Mouse (Mus musculus) cerebellum, postnatal 25 days (tissue): ENCODE data around the gene Rplp0.

ENCODE experiments used
- DNase-seq, 2 experiments: peaks; one replicate each; pipeline ENCODE4 v3.0.0; 2021; ENCODE audit warnings: mixed read lengths in 2 of 2

Gene Rplp0

DNA sequence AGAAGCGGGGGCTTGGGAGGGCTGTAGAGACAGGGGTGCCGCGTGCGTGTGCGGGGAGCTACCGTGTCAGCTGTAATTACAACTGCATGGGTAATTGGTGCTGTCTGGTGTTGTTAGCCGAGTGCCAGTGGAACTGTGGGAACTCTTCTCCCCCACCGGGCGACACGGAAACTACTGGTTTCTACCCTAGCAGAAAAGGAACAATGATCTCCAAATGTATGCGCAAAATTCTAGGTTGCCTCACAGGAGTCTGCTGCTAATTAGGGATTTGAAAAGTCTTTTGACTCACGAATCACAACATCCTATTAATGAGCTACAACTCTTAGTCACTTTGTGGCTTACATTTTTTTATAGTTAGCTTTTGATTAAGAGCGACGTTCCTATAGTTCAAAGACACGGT, 26.9 kb downstream of the Rplp0 start:
- no peak for DNase-seq

DNA sequence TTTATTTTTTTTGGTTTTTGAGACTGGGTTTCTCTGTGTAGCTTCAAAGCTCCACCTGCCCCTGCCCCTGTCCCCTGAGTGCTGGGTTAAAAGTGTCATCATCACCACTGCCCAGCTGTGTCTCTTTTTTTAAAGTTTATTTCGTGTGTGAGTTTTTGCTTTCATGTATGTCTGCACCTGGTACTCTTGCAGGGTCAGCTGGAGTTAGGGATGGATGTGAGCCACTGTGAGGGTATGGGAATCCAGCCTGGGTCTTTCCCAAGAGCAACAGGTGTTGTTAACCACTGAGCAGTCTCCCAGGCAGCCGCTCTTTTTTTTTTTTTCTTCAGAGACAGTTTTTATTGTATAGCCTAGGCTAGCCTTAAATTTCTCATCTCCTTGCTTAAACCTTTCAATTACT, 27.5 kb downstream of the Rplp0 start:
- DNase-seq: no peak

DNA sequence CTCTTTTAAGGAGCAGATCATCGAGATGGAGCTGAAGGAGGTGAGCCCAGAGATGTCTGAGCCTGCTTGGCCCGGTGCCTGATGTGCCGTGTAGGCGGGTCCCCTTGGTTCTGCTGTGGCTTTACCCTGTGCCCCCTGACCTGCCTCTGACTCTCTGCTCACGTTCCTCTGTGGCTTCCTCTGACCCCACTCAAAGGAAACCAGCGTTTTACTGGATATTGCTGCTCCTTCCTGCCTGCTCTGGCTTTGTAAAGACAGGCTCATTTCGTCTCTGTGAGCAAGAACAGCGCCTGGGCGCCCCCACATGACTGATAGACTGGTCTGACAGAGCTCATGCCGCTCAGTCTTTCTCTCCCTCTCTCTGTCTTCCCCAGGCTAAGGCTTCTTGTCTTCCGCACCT, 31.8 kb downstream of the Rplp0 start:
- no peak for DNase-seq

DNA sequence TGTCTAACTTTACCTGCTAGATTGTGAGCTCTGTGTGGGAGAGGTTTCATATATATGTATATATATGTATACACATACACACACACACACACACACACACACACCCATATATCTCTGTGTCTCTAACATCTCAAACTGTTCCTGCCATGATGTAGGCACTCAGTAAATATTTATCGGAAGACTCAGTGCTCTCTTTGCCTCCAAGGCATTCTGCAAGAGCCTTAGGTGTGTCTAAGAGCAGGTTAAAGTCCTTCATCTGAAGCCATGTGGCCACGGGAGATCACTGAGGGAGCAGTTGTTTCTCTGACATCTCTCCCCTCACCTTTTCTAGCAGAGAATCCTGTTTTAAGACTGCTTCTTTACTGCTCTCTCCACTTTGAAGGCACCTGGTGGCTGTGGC, 32.2 kb downstream of the Rplp0 start:
- no peak for DNase-seq

DNA sequence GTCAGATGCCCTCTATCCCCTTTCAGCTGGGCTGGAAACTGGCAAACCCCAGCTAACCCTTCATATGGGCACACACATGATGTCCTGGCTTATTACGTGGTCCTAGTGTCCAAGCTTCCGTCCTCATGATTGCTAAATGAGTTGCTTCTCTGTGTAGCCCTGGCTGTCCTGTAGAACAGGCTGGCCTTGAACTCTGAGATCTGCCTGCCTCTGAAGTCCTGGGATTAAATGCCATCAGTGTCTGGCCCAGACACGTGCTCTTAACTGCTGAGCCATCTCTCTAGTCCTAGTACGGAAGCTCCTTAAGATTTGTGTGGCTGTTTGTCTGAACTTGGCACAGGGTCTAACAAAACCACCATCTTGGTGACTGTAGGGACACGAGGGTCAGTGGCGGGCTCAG, 44.3 kb downstream of the Rplp0 start:
- no peak for DNase-seq

DNA sequence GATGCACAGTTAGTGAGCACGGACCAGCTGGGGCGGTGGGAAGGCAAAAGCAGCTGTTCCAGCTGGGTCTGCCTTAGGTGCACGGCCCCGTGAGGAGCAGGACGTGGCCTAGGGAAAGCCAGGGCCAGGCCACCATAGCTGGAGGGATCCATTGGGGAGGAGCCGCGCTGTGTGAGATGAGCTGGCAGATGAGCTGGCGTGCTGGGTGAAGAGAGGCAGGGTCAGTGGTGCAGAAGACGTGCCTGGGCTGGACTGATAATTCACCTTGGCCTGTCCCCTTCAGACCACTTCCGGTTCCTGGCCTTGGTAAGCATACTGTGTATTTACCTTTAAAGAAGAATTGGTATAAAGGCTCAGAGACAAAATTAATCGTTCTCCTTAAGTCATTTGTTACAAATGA, 52.3 kb downstream of the Rplp0 start:
- DNase-seq: no peak
